Mouse (Mus musculus) Patski (cell line): ENCODE data around the gene Scfd2. TPM values are rescaled to one million over a fixed set of nuclear protein-coding genes. Genes with fewer than 3 reads are reported as not detected.

Experiments used
- ATAC-seq: fragments of 100-300 bp; one replicate; pipeline ENCODE4 v1.8.0; 2021
- CTCF ChIA-PET: fragments of 350-600 bp; sonication (Branson Sonifier 250); formaldehyde crosslinking; loops from one replicate; lab custom pipeline; 2022; ENCODE audit warnings: inconsistent platforms; lab: Charles Lee
- POLR2A ChIA-PET: fragments of 350-600 bp; sonication (Branson Sonifier 250); formaldehyde crosslinking; loops from one replicate; lab custom pipeline; 2022; ENCODE audit warnings: antibody characterized with exemption, inconsistent platforms; lab: Charles Lee
- DNase-seq: peaks from one replicate; pipeline ENCODE4 v3.0.0-alpha.2; 2011; ENCODE audit warnings: low read depth, low spot score
- H3K27me3 ChIP-seq: fragments of 371-371 bp; one replicate; pipeline ENCODE4 v1.5.1; 2021
- CTCF ChIP-seq: fragments of 100-300 bp; IDR thresholded peaks from one replicate; pipeline ENCODE4 v1.5.1; 2021
- in situ Hi-C: fragments of 300-500 bp; cut with MboI; formaldehyde crosslinking; loops from 3 replicates; pipeline ENCODE4 v1.11.1; 2018; ENCODE audit warnings: low pct_unique_long_range_greater_than_20kb, mixed read lengths
- polyA plus RNA-seq: library from polyadenylated mRNA; unstranded; gene quantifications from one replicate; pipeline ENCODE4 v1.2.3, GENCODE M21; 2021

The Scfd2 gene
- polyA plus RNA-seq, 1 experiment from 2014 or later: 8.6 TPM

- no peaks in the 10 kb centered on the region for H3K27me3 ChIP-seq
- no peak for DNase-seq
- in situ Hi-C loops: no loop called here
- CTCF ChIA-PET: interaction anchor here (0.7 kb wide), 1 partner anchor 20 kb away, joined by 3 read pairs; no protein-coding TSS in a partner anchor
- no peak for ATAC-seq
- POLR2A ChIA-PET: no interaction called here
- no peak for TF ChIP-seq CTCF
Observed at GRCm38 (mm10) chr5:74206038-74206437, 325.5 kb downstream of the Scfd2 start.

GRCm38 (mm10) chr5:74205509-74205908 lies 326.1 kb downstream of the Scfd2 start:
- POLR2A ChIA-PET: no interaction called here
- no peak for TF ChIP-seq CTCF
- in situ Hi-C loops: no loop called here
- DNase-seq (no peak), ATAC-seq (no peak)
- CTCF ChIA-PET: interaction anchor here (0.7 to 1.0 kb wide), 2 partner anchors 18 to 21 kb away, joined by 3 read pairs; no protein-coding TSS in a partner anchor
- H3K27me3 ChIP-seq: no peaks in the 10 kb centered on the region

- in situ Hi-C loops: no loop called here
- POLR2A ChIA-PET: no interaction called here
Observed at GRCm38 (mm10) chr5:74204465-74204864, 327.1 kb downstream of the Scfd2 start.

GRCm38 (mm10) chr5:74202515-74202914 lies 329.0 kb downstream of the Scfd2 start:
- no peaks in the 10 kb centered on the region for H3K27me3 ChIP-seq
- no peak for TF ChIP-seq CTCF
- CTCF ChIA-PET: no interaction called here
- POLR2A ChIA-PET: no interaction called here
- DNase-seq (no peak), ATAC-seq (no peak)
- in situ Hi-C loops: no loop called here

More at GRCm38 (mm10) chr5:74204465-74204864, 327.1 kb downstream of the Scfd2 start:
- ATAC-seq: no peak
- no peak for TF ChIP-seq CTCF
- CTCF ChIA-PET: interaction anchor here (1.0 to 1.3 kb wide), 2 partner anchors 8 to 91 kb away, joined by 3 to 4 read pairs; no protein-coding TSS in a partner anchor
- H3K27me3 ChIP-seq: no peaks in the 10 kb centered on the region
- DNase-seq: no peak

GRCm38 (mm10) chr5:74201570-74202357 lies 329.8 kb downstream of the Scfd2 start:
- no peak for TF ChIP-seq CTCF
- ChIA-PET CTCF (no interaction called here), POLR2A (interaction anchor here (1.4 kb wide), 1 partner anchor 12 kb away, joined by 3 read pairs; no protein-coding TSS in a partner anchor)
- in situ Hi-C loops: no loop called here
- DNase-seq: no peak
- no peak for ATAC-seq
- H3K27me3 ChIP-seq: no peaks in the 10 kb centered on the region

DNA sequence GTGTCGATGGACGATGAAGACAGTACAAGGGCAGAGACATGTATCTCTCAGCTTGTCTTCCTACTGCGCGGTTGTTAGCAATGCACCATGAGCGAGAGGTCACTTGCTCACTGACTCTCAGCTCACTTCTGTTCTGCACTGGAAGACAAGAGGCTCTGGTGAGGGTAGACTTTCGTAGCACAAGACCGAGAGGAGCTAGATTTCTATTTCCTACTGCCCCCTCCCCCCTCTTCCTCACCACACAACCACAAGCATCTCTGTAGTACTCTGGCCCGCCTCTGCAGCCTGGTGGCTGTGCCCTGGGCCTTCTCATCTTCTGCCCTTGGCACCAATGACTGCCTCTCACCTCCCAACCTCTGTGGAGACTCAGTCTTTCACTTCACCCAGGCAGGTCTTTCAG lies 331.1 kb downstream of the Scfd2 start:
- CTCF ChIA-PET: no interaction called here
- TF ChIP-seq CTCF: no peak
- POLR2A ChIA-PET: interaction anchor here (1.4 kb wide), 1 partner anchor 13 kb away, joined by 3 read pairs; no protein-coding TSS in a partner anchor
- in situ Hi-C loops: no loop called here
- no peak for ATAC-seq
- H3K27me3 ChIP-seq: no peaks in the 10 kb centered on the region
- no peak for DNase-seq

DNA sequence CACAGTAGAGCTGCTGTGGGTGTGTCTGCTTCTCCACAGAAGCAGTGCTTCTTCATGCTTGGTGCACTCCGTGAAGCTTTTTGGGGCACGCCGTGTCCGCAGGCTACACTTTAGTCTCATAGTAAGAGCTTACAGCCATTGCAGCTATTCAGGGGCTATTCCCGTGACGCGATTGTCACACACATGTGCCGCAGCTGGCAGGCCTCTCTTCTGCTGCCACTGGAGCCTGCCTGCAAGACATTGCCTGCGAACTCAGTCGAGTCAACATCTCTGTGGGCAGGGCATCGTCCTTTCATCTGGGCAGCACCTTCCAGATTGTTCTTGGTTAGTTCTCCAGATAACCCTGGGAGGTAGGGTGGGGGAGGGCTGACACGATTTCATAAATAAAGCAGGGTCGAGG lies 331.8 kb downstream of the Scfd2 start:
- CTCF ChIA-PET: no interaction called here
- in situ Hi-C loops: no loop called here

DNA sequence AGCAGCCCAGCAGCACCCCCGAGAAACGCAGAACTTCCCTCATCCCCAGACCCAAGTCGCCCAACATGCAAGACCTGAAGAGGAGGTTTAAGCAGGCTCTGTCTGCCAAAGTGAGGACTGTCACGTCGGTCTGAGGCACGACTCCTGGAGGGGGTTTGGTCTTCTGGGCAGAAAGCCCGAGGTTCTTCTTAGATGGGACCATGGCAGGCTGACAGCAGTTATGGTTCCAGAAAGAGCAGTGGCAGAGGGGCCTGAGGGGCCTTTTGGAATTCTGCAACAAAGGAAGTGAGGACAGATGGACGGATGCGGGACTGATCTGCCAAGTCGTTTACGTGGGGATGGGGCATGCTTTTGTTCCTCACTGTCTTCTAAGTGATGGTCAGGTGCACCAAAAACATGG lies 333.1 kb downstream of the Scfd2 start:
- H3K27me3 ChIP-seq: no peaks in the 10 kb centered on the region
- DNase-seq: no peak
- in situ Hi-C loops: no loop called here
- TF ChIP-seq CTCF: no peak
- CTCF ChIA-PET: no interaction called here
- POLR2A ChIA-PET: no interaction called here
- ATAC-seq: no peak

More for the DNA sequence above, 331.8 kb downstream of the Scfd2 start:
- ATAC-seq: no peak
- POLR2A ChIA-PET: interaction anchor here (0.8 kb wide), 1 partner anchor 9 kb away, joined by 7 read pairs; no protein-coding TSS in a partner anchor
- no peak for DNase-seq
- TF ChIP-seq CTCF: no peak
- no peaks in the 10 kb centered on the region for H3K27me3 ChIP-seq

- DNase-seq (no peak), ATAC-seq (no peak)
- ChIA-PET CTCF (no interaction called here), POLR2A (no interaction called here)
- H3K27me3 ChIP-seq: no peaks in the 10 kb centered on the region
- no peak for TF ChIP-seq CTCF
- in situ Hi-C loops: no loop called here
Observed at GRCm38 (mm10) chr5:74197541-74198330, 333.8 kb downstream of the Scfd2 start.

DNA sequence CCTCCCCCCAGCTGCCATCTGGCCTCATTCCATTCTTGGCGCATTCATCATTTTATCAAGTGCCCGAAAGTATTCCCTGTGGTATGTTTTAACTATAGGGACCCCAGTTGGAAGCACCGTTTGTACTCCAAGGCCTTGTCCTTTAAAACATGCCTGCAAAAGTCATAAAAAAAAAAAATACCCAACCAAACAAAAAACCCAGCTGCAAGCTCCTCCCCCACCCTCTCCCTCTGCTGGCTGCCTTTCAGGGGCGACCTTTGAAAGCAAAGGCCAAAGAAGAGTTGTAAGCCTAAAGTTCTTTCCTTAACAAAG lies 335.3 kb downstream of the Scfd2 start:
- ChIA-PET POLR2A (interaction anchor here (0.6 to 0.8 kb wide), 2 partner anchors 81 to 145 kb away, joined by 3 read pairs; no protein-coding TSS in a partner anchor), CTCF (interaction anchor here (1.0 to 1.4 kb wide), 5 partner anchors 8 to 75 kb away, joined by 3 to 4 read pairs (median 3); no protein-coding TSS in a partner anchor)
- H3K27me3 ChIP-seq: no peaks in the 10 kb centered on the region
- in situ Hi-C loops: no loop called here
- TF ChIP-seq CTCF: no peak
- DNase-seq (no peak), ATAC-seq (no peak)
